Mouse (Mus musculus) frontal cortex, postnatal 25 days (tissue): ENCODE data around the gene Arntl2.
A peak's percentile ranks its signal among the peaks of the same experiment; 100 is the strongest.

ENCODE experiments used
- DNase-seq, 2 experiments: peaks; one replicate each; pipeline ENCODE4 v3.0.0; 2022; ENCODE audit warnings: low spot score in 2 of 2

Gene Arntl2

DNA sequence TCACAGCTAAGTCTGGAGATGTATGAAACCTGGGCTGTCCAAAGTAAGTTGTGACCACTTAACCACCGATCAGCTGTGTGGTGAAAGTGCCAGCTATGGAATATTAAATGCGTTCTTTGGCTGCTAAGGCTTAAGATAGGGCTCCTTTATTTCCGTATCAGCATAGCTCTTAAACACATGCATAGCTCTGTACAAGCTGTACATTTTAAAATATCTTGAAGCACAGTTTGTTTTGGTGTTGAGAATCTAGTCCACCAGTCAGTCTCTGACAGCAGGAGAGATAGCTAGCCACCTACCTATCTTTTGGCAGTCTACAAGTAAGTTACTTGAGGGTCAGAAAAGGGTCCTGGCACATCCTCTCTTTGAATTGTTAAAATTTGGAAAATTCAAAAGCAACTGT, 17.8 kb upstream of the Arntl2 start:
- DNase-seq = no peak

DNA sequence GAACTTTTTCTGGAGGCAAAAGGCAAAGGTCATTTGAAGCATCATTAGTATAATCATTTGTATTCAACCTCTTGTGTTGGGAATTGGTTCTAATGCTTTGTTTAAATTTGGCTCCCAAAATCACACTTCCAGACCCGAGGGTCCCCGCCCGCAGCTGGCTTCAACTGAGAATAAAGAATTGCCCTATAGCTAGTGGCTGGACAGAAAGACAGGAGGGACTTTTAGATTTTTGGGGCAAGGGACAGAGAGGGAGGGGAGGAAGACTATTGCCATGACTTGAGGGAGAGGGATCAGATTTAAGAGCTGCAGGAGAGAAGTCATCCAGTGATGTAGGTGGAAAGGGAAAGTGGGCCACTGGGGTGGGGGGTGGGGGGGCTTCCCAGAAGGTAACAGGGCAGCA, 14.3 kb upstream of the Arntl2 start:
- DNase-seq = no peak

DNA sequence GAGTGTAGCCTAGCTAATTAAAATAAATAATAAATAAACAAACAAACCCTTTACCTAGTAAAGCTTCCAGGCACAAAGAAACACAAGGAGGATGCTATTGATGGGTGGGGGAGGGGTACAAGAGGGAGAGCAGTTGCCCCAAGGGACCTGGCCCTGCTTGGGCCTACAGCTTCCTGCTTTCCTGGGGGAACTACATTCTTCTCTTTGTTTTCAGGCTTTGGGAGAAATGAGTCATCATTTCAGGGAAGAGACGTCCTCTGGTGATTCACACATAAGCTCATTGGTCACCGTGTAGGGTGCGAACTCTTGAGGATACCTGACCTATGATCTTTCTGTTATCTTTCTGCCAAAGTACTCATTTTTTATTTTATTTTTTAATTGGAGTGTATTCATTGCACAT, 2.3 kb upstream of the Arntl2 start:
- no peak for DNase-seq

DNA sequence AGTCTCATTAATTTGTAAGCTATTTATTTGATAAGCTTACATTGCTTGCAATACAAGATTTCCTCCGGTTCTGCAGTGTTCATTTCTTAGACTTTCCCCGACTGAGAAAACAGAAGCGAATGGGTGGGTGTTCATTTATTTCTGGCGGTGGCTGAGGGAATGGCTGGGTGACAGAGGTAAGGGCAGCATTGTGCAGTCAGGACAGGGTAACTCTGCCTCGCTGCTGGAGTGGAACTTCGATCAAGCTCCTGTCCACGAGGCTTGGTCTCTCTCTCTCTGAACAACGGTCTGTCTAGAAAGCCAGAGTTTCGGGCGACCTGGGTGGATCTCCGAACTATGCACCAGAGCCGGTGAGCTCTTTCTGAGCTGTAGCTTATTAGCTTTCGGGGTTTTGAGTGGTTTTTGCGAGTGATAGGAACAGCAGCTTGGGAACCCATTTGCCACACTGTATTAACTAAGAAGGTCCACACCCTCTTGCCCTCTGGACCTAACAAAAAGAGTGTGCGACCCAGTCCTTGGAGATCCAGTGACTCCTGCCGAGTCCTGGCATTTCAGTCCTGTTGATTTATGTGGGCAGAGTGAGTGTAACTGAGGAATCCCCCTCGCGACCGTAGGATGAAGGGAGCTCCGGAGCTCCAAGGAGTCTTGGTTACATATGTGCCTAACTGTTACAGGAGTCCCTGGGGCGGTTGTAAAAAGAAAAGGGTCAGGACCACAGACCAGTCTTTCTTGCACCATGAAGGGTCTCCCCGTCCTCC, 510 bp upstream of the Arntl2 start:
- DNase-seq = no peak

DNA sequence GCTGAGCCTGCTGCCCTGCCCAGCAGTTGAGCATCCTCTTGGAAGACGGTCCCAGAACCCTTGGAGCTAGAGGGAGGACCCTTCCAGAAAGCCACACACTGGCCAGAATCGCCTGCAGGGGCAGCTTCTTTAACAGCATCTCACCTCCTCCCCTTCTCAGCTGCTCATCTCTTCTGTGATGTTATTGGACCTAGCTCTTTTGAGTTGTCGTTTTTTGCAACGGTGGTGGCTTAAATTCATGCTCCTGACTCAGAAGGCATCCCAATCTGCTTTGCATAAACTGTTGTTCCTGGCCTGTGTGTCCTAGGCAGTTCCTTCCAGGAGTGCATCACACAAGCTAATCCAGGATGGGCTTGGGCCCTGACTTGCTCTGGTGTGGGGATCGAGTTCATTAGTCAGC, 1.6 kb downstream of the Arntl2 start:
- DNase-seq = no peak

DNA sequence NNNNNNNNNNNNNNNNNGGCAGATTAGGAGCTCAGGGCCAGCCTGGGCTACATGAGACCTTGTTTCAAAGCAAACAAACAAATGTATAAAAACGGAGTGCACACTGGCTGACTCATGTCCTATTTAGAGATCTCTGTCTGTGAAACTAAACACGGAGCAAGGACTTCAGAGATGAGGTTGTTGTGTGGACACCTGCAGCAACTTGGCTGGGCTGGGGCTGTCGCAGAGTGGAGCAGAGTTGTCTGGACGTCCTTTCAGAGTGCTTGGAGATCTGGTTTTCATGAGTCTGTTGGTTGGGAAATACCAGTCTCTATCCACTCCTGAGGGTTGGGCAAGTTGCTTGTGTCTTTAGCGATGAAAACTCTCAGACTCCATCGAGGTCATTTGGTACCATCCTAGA, 14.1 kb downstream of the Arntl2 start:
- DNase-seq = no peak

DNA sequence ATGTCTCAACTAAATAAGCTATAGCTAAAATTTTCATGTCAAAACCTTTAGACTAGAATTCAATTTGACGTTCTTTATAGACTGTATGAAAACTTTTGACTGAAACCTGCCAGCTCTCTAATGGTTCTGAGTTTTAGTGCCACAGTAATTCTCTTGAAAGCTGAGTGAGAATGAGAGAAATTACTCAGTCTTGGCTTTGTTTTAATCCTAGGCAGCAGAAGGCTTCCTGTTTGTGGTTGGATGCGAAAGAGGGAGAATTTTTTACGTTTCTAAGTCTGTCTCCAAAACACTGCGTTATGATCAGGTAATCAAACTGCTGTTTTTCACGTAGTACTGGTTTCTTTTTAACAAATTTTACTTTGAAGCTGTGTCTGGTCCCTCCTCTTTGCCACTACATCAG, 17.2 kb downstream of the Arntl2 start:
- no peak for DNase-seq

DNA sequence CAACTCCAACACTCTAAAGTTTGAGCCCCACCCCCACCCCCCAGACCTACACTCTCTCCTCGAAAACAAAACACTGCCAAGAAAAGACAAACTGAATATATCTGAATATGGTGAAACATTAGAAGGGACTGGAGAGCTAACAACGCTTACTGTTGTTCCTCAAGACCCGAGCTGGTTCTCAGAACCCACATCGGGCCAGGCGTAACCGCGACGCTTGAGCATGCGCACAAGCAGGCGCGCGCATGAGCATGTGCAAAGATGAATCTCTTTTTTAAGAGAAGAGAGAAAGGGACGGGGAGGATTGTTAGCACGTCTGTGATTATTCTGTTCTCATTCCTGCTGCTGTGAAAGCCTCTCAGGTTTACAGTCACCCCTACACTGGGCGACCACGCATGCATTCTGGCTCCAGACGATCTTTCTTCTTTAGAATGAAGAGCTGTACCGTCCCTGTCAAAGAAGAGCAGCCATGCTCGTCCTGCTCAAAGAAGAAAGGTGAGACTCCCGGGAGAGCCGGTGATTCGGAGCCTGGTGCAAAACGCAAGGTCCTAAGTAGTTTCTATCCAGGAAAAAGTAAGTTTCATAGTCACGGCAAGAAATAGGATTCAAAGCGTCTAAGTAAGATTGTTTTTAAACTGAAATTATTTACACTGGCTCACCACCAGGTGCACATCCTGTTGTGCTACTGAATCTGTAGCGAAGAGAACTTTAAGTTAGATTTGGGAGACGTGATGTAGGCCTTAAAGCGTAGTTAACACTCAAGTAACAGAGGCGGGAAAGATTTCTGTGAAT, 24.5 kb downstream of the Arntl2 start:
- DNase-seq = no peak

DNA sequence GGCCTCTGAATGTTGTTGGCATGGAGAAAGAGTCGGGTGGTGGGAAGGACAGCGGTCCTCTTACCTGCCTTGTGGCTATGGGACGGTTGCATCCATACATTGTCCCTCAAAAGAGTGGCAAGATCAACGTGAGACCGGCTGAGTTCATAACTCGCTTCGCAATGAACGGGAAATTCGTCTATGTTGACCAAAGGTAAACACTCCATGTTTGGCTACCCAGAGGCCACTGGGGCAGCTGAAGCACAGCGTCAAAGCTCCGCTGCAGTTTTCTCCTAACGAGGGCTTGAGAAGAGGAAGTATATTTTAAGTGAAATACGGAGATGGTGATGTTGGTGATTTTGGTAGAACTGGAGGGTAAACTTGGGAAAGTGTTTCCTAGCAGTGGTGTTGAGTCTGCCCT, 26.1 kb downstream of the Arntl2 start:
- no peak for DNase-seq

DNA sequence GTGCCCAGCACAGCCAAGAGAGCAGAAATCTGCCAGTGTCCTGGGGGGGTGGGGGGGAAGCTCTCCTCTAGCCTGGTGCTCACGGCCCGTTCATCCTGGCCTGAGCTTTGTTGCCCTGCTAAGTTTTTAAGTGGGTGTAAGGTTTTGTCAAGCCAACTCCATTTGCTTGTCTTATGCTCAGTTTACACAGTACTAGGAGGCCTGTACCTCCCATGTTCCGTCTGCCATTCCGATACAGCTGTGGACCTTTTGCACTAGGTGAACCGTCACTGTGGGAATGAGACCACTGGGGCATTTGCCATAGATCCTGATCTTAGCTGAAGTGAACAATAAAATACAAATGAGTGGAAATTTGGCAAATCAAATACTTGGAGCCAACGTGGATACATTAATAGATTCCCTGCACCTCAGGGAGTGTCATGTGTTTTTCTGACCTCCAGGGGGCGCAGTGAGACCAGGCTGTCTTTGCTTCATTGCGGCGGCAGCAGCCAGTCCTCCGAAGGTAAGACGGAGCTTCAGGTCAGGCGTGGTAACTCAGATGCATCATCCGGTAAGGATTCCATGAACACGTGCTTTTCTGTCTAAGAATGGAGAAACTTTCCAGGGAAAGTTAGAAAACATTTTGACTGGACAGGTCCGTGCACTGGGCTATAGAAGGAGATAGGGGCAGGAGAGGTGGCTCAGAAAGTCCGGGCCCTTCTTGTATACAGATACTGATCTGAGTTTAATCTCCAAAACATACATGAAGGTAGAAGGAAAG, 29.1 kb downstream of the Arntl2 start:
- peak; percentile 44 to 46 for DNase-seq

DNA sequence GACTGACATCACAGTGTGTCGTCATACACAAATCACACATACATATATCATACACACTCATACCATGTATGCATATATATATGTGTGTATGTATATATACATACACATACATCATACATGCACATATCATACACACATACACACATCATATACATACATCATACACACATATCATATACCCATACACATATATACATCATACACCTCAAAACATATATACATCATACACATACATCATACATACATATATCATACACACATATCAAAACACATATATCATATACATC, 29.6 kb downstream of the Arntl2 start:
- no peak for DNase-seq

DNA sequence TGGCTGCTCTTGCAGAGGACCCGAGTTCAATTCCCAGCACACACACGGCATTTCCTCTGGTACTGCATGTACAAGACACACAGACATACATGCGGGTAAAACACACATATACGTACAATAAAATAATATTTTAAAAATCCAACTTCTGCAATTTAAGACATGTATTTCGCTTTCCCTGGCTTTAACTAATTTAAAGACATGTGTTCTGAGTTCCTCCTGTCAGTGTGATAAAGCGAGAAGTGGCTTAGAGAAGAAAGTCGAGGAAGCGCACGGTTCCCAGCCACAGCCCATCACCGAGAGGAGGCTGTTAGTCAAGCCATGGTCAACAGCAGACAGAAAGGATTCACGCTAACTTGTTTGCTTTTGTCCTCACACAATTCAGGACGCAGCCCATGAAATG, 35.5 kb downstream of the Arntl2 start:
- no peak for DNase-seq

DNA sequence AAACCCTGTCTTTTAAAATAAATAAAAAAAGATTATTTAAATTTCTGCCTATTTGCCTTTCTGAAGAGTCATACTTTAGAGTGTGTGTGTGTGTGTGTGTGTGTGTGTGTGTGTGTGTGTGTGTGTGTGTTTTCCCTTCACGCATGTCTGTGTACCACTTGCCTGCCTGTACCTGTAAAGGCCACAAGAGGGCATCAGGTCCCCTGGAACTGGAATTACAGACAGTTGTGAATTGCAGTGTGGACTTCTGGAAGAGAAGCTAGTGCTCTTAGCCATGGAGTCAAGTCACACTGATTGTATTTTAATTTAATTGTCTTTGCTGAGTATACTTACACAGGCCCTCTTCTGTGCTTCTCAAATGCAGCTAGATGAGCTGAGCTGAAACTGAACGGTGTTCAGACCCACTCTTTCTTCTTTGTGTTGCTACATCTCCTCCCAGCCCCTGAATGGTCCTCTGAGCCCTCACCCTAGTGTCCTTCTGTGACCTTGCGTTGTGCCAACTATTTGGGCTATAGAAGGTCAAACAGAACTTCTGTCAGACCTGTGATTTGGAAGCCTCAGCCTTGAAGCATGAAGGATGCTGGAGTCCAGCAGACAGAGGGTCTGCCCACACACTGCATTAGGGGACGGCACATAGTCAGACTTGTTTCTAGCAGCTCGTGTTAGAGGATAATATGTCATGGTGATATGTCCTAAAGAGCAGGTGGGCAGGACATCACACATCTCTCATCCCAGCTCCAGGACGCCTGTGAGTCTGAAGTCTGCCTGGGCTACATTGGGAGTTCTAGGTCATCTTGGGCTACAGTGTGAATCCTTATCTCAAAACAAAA, 37.8 kb downstream of the Arntl2 start:
- peak; percentile 19 to 29 for DNase-seq

DNA sequence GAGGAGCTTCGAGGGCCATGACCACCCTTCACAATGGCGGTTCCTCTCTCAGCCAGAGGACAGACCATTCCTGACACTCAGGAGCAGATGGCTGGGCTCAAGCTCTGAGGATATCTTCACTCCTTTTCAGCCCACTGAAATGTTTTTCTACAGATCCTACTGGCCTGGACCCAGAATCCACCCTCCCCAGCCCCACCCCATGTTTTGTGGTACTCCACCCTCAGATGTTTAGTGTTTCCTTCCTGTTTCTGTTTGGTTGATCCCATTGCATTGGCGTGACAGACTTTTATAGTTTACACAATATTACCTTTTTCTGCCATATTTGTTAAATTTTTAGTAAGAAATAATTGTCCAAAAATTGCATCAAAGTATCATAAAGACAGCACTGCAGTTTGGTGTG, 38.5 kb downstream of the Arntl2 start:
- DNase-seq = no peak

DNA sequence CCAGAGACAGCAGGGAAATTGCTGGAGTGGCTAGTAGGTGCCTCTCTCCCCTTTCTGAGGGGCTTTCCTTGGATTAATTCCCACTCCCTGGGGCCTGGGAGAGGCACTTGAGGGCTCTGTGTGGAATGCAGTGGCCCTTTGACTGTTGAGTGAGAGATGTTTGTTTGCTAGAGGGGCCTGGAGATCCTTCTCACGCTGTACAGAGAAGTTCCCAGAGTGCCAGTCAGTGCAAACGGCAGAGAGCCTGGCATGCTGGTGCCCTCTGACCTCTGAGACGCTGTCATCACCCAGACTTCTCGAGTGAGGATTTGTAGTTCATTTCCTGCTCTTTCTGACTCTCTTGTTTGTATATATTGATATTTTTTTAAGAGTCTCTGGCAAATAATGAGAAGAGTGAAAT, 39.9 kb downstream of the Arntl2 start:
- DNase-seq = no peak

DNA sequence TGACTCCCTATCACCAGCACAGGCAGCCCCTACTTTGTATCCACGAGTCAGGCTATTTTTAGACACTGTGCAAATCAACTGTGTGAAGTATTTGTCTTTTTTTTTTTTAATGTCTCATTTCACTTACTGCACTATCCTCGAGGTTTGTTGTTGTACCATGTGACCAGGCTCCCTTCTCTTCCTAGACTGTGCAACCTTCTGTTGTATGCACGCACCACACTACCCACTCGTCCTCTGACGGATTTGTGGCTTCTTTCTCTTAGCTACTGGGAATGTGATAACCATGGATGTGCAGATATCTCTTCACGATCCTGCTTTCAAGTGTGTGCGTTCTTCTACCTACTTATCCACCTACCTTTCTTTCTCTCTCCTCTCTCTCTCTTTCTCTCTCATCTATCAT, 41.5 kb downstream of the Arntl2 start:
- DNase-seq = no peak

DNA sequence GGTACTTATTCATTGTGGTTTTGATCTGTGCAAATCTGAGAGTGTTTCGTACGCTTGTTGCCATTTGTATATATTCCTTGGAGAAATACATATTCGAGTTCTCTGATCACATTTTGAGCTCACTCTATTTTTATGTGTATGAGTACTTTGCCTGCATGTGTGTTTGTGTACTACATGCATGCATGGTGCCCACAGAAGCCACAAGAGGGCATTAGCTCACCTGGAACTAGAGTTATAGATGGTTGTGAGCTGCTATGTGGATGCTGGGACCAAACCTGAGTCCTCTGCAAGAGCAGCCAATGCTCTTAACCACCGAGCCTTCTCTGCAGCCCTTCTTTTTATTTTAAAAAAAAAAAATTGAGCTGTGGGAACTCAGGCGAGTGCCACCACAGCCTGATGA, 42.5 kb downstream of the Arntl2 start:
- no peak for DNase-seq

DNA sequence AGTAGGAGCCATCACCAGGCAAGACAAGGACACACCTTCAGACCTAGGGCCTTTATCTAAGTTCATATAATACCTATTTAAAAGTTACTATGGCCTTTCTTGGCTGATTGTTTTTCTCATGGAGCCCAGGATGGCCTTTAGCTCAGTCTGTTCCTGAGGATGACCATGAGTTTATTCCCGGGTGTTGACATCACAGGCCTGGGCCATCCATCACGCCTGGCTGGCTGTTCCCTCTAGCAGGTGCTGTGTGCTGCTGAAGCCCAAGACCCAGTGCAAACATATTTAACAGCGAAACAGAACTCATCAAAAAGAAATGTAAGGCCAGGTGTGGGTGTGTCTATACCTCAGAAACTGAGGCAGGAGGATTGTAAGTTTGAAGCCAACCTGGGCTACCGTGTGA, 43.0 kb downstream of the Arntl2 start:
- no peak for DNase-seq

DNA sequence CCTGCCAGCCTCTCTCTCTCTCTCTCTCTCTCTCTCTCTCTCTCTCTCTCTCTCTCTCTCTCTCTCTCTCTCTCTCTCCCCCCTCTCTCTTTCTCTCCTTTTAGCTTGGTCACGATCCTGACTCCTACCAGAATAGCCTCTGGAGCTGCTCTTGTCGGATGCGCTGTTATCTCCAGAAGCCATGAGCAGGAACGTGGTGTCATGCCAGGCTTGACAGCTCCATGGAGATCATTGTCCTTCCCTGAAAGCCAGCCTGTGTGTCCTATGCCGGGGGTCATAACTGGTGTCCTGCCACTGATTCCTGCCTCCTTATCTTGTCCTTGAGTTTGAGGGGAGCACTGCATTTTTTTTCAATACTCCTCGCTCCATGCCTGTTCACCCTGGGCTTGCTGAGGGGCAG, 49.0 kb downstream of the Arntl2 start:
- DNase-seq = no peak

DNA sequence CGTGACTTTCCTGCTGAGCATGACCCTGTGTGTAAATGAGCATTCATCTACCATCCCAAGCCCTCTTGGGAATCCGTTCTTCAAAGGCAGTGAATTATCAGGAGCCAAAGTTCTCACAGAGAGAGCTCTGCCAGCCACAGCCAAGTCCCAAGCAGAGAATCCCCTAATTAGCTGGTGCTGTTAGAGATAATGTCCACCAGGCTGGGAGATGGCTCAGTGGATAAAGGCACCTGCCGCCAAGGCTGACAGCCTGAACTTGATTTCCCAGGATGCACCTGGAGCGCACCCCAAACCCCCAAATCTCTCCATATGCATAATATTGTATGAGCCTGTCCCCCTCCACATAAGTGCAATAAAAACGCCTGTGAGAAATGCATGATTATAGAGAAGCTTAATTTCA, 49.5 kb downstream of the Arntl2 start:
- no peak for DNase-seq

DNA sequence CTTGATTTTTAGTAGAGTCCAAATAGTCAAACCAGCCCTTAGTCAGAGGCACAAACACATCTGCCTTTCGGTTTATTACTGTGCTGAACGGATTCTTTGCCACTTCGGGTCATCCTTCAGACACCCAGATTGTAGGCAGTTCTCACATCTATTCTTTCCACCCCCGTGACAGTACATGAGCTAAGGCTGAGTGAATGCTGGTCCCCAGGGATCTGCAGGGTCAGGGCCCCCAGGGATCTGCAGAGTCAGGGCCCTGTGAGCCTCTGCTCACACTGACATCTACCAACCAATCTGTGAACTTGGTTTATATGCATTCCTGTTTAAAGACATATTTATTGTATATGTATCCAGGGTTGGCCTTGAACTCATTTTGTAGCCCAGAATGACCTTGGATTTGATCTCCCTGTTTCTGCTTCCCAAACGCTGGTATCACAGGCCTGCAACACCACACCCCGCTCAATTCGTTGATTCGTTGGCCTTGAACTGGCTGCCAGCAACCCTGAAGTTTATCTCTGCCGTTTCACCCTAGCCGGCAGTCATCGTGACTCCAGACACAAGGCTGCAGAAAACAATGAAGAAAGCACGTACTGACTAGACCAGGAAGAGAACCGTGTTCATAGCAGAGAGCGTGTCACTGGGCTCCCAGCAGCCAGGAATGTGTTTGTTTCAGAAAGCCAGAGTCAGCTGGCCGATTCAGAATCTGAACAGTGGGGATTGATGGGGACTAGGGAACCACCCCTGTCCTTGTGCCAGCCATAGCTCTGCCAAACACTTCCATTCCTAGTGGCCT, 50.3 kb downstream of the Arntl2 start:
- no peak for DNase-seq
